Mouse (Mus musculus): ENCODE results near the gene Snph.
"Not testable (repeated sequence)": the region's sequence is repeated elsewhere in the genome, so short reads cannot be mapped to it uniquely, and the experiment has no call there.

Snph gene

GRCm38 (mm10) chr2:151632159-151632814 lies at the start of gene Snph:
Gene Snph (minus strand): TSS chr2:151632593.
- peak; percentile 80 to 87 for DNase-seq

GRCm38 (mm10) chr2:151676234-151676633 lies 43.8 kb upstream of the Snph start:
- peak; percentile 26 to 33 for DNase-seq

- peak in 1 of 2 experiments; percentile 14 for DNase-seq
Observed at GRCm38 (mm10) chr2:151670968-151671329, 38.6 kb upstream of the Snph start.

GRCm38 (mm10) chr2:151670026-151670967 lies 37.9 kb upstream of the Snph start:
- DNase-seq = peak in 1 of 2 experiments; percentile 11

GRCm38 (mm10) chr2:151668433-151668832 lies 36.0 kb upstream of the Snph start, which contains the start of gene Rad21l:
Gene Rad21l (minus strand): TSS chr2:151668533.
- no peak for DNase-seq

GRCm38 (mm10) chr2:151652053-151652452 lies 19.7 kb upstream of the Snph start:
- DNase-seq = no peak

GRCm38 (mm10) chr2:151636015-151636402 lies 3.6 kb upstream of the Snph start:
- DNase-seq = no peak

- DNase-seq = no peak
Observed at GRCm38 (mm10) chr2:151635362-151636014, 3.1 kb upstream of the Snph start.

GRCm38 (mm10) chr2:151634903-151635302 lies 2.5 kb upstream of the Snph start:
- DNase-seq = no peak

GRCm38 (mm10) chr2:151632982-151633381 lies 589 bp upstream of the Snph start:
- no peak for DNase-seq

- no peak for DNase-seq
Observed at GRCm38 (mm10) chr2:151631406-151632158, 811 bp downstream of the Snph start.

GRCm38 (mm10) chr2:151629310-151629709 lies 3.1 kb downstream of the Snph start:
- DNase-seq = peak in 1 of 2 experiments; percentile 11

GRCm38 (mm10) chr2:151628011-151628410 lies 4.4 kb downstream of the Snph start:
- DNase-seq = peak; percentile 18 to 38

GRCm38 (mm10) chr2:151626296-151626695 lies 6.1 kb downstream of the Snph start:
- no peak for DNase-seq

- DNase-seq = peak in 1 of 2 experiments; percentile 2
Observed at GRCm38 (mm10) chr2:151623776-151624175, 8.6 kb downstream of the Snph start.

- DNase-seq = no peak
Observed at GRCm38 (mm10) chr2:151616551-151617329, 15.7 kb downstream of the Snph start.

GRCm38 (mm10) chr2:151615779-151616178 lies 16.6 kb downstream of the Snph start:
- DNase-seq = not testable (repeated sequence)

GRCm38 (mm10) chr2:151609974-151610373 lies 22.4 kb downstream of the Snph start:
- no peak for DNase-seq

GRCm38 (mm10) chr2:151608435-151608834 lies 24.0 kb downstream of the Snph start:
- peak; percentile 72 to 86 for DNase-seq

- peak; percentile 49 to 58 for DNase-seq
Observed at GRCm38 (mm10) chr2:151605437-151605987, 26.9 kb downstream of the Snph start.

GRCm38 (mm10) chr2:151603630-151604029 lies 28.8 kb downstream of the Snph start:
- peak in 1 of 2 experiments; percentile 22 for DNase-seq
